Mouse (Mus musculus): ENCODE results near the gene Wdr91.

DNA sequence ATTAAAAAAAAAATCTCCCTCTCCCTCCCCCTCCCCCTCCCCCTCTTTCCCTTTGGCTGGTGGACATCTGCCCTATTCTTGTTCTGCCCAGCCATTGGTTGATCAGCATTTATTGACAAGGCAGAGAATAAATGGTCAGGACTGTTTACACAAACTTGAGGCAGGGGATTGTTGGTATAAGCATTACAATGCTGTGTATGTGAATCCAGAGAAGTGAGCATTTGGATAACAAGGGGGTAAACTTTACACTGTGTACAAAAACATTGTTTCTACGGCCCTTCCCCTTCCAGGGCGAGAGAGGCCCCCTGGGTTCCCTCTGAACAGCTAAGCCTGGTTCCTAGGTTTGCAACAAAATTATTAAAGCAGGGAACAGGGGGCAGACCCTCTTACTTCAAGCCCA is 30.8 kb upstream of the Wdr91 start:
- TF ChIP-seq CTCF (IDR thresholded peaks at IDR 0.05) (no peak), EP300 (IDR thresholded peaks at IDR 0.05) (no peak)
